In the genomic region with DNA sequence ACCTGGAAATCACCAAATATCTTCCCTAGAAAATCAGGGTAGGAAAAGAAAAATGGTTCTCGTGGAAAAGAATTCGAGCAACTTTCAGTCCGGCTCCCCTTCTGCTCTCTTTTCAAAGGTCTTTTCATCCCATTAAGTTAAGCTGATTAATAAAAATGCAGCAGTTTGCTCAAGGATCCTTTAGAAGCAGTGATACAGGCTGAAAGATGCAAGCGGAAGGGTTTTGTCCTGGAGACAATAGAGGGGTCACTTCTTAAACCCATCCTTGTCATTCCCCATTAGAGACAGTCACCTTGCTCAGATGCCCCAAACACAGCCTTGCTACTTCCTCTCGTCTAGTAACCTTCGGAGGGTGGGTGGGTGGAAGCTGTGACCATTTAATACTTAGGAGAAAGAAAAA, we compare ENCODE assay signal across 12 mouse cellular contexts. TPM values are rescaled to one million over a fixed set of nuclear protein-coding genes. Genes with fewer than 3 reads are reported as not detected.
DNase-seq lines count a peak whose midpoint lies in the region; ATAC-seq and TF ChIP-seq lines count a peak whose summit lies in the region.
"Had no signal": no experiment of that assay in that cellular context is flagged by ENCODE, and none has a peak within 500 bp of the region (broad histone marks: within the 10 kb centered on the region; RNA-seq: fewer than 3 reads in every experiment).

No protein-coding gene starts in this region.

- no peak overlapping the region for H3K9ac ChIP-seq in forebrain, embryonic 15.5 days (replicated peaks)
- H3K9ac ChIP-seq in kidney, postnatal 0 days (ENCODE audit: low read depth, low read length) = no peak overlapping the region
- no peak overlapping the region for H3K9ac ChIP-seq in kidney, embryonic 14.5 days (ENCODE audit: low read depth, low read length)
- no peak overlapping the region for H3K9ac ChIP-seq in midbrain, embryonic 13.5 days (replicated peaks)

- peak overlapping the region; percentile 39 for H3K4me3 ChIP-seq in forebrain, embryonic 10.5 days
- H3K4me3 ChIP-seq in forebrain, embryonic 15.5 days = no peak overlapping the region
- no peak overlapping the region for H3K4me3 ChIP-seq in kidney, postnatal 0 days (replicated peaks; ENCODE audit: low read depth, low read length)
- H3K4me3 ChIP-seq in kidney, embryonic 14.5 days (ENCODE audit: low read length) = no peak overlapping the region
- H3K4me3 ChIP-seq in midbrain, embryonic 13.5 days (replicated peaks) = 0 out of 2 replicates have a peak overlapping the region, but pooled peaks have one; percentile 12
- H3K4me3 ChIP-seq in left cerebral cortex, adult 2 months = no peak overlapping the region
- H3K4me3 ChIP-seq: megakaryocyte, embryonic 14.5 days had no signal

- no peaks in the 10 kb centered on the region for H3K9me3 ChIP-seq in forebrain, embryonic 10.5 days
- H3K9me3 ChIP-seq in forebrain, embryonic 15.5 days = no peaks in the 10 kb centered on the region
- H3K9me3 ChIP-seq in kidney, postnatal 0 days (replicated peaks; ENCODE audit: low read length) = no peaks in the 10 kb centered on the region
- no peaks in the 10 kb centered on the region for H3K9me3 ChIP-seq in kidney, embryonic 14.5 days (ENCODE audit: control insufficient read depth, low read length)
- H3K9me3 ChIP-seq in midbrain, embryonic 13.5 days = no peaks in the 10 kb centered on the region

- DNase-seq in forebrain, embryonic 10.5 days (ENCODE audit: extremely low spot score, low spot score) = no peak
- no peak for DNase-seq in kidney, postnatal 0 days (ENCODE audit: low spot score)
- peak; percentile 70 for DNase-seq in retina, postnatal 1 day
- DNase-seq in left cerebral cortex, adult 2 months (ENCODE audit: extremely low spot score in 1 of 2, low spot score in 2 of 2) = no peak
- no peak for DNase-seq in adrenal gland, postnatal 10 days
- DNase-seq: adrenal gland, postnatal 36 days; lung, adult 18-20 months had no signal

- 2% methylated on average over 6 of the region's 6 CpGs for WGBS in forebrain, embryonic 10.5 days
- 5% methylated on average over 6 of the region's 6 CpGs for WGBS in forebrain, embryonic 15.5 days
- WGBS in kidney, postnatal 0 days = 28% methylated on average over 6 of the region's 6 CpGs
- WGBS in kidney, embryonic 14.5 days = 28% methylated on average over 6 of the region's 6 CpGs
- under 1% methylated on average over 6 of the region's 6 CpGs for WGBS in midbrain, embryonic 13.5 days

- peaks cover 60% of the 10 kb centered on the region for H3K27me3 ChIP-seq in forebrain, embryonic 10.5 days (ENCODE audit: poor library complexity, severe bottlenecking)
- H3K27me3 ChIP-seq in forebrain, embryonic 15.5 days = peaks cover 4% of the 10 kb centered on the region; the same call in 1 of the 2 replicates
- no peaks in the 10 kb centered on the region for H3K27me3 ChIP-seq in kidney, postnatal 0 days (ENCODE audit: insufficient read depth, low read length)
- H3K27me3 ChIP-seq in kidney, embryonic 14.5 days (ENCODE audit: control insufficient read depth, insufficient read depth, low read length) = no peaks in the 10 kb centered on the region
- H3K27me3 ChIP-seq in midbrain, embryonic 13.5 days = peaks cover 6% of the 10 kb centered on the region; the same call in 1 of the 2 replicates
- H3K27me3 ChIP-seq: megakaryocyte, embryonic 14.5 days had no signal

- H3K4me1 ChIP-seq in forebrain, embryonic 10.5 days = peaks cover 59% of the 10 kb centered on the region
- peaks cover 11% of the 10 kb centered on the region for H3K4me1 ChIP-seq in forebrain, embryonic 15.5 days
- H3K4me1 ChIP-seq in kidney, postnatal 0 days (replicated peaks; ENCODE audit: insufficient read depth, low read length) = 0 out of 2 replicates have a peak, but pooled peaks cover 6% of the 10 kb centered on the region
- H3K4me1 ChIP-seq in kidney, embryonic 14.5 days (ENCODE audit: control insufficient read depth, insufficient read depth, low read length) = peaks cover 6% of the 10 kb centered on the region
- peaks cover 55% of the 10 kb centered on the region for H3K4me1 ChIP-seq in midbrain, embryonic 13.5 days (replicated peaks)
- H3K4me1 ChIP-seq: megakaryocyte, embryonic 14.5 days had no signal

- TF ChIP-seq CTCF in kidney, postnatal 0 days (IDR thresholded peaks at IDR 0.05; ENCODE audit: low read depth) = no peak
- no peak for TF ChIP-seq CTCF in left cerebral cortex, adult 2 months (IDR thresholded peaks at IDR 0.05)

- H3K4me2 ChIP-seq in forebrain, embryonic 15.5 days (replicated peaks) = no peak overlapping the region
- peak overlapping the region; percentile 23; the same call in 1 of the 2 replicates for H3K4me2 ChIP-seq in kidney, postnatal 0 days (ENCODE audit: low read length)
- no peak overlapping the region for H3K4me2 ChIP-seq in kidney, embryonic 14.5 days (replicated peaks; ENCODE audit: low read depth, low read length)
- peak overlapping the region; percentile 37 for H3K4me2 ChIP-seq in midbrain, embryonic 13.5 days (replicated peaks)

- no peak for ATAC-seq in forebrain, embryonic 15.5 days (replicated peaks)
- no peak for ATAC-seq in kidney, postnatal 0 days (replicated peaks; ENCODE audit: low FRiP score, low read depth)
- ATAC-seq in kidney, embryonic 14.5 days (ENCODE audit: low FRiP score, low TSS enrichment) = no peak
- no peak for ATAC-seq in midbrain, embryonic 13.5 days
- ATAC-seq: inflammation-experienced regulatory T-cells, adult 6 months had no signal

- no peaks in the 10 kb centered on the region for H3K36me3 ChIP-seq in forebrain, embryonic 10.5 days (replicated peaks)
- no peaks in the 10 kb centered on the region for H3K36me3 ChIP-seq in forebrain, embryonic 15.5 days
- H3K36me3 ChIP-seq in kidney, postnatal 0 days (ENCODE audit: insufficient read depth, low read length) = no peaks in the 10 kb centered on the region
- H3K36me3 ChIP-seq in kidney, embryonic 14.5 days (ENCODE audit: control insufficient read depth, insufficient read depth, low read length) = no peaks in the 10 kb centered on the region
- H3K36me3 ChIP-seq in midbrain, embryonic 13.5 days = no peaks in the 10 kb centered on the region

- intact Hi-C loops in left cerebral cortex, adult 2 months (cut with DNase I) = no loop called here

- peak overlapping the region; percentile 69 for H3K27ac ChIP-seq in forebrain, embryonic 10.5 days
- H3K27ac ChIP-seq in forebrain, embryonic 15.5 days (replicated peaks) = no peak overlapping the region
- no peak overlapping the region for H3K27ac ChIP-seq in kidney, postnatal 0 days
- H3K27ac ChIP-seq in kidney, embryonic 14.5 days (ENCODE audit: low read depth, low read length) = no peak overlapping the region
- H3K27ac ChIP-seq in midbrain, embryonic 13.5 days = peak overlapping the region; percentile 73
- H3K27ac ChIP-seq in left cerebral cortex, adult 2 months = no peak overlapping the region

RNA-seq across cellular contexts. Expression of a gene that starts 27.4 kb away (rescaled TPM):
- 44.9 and 52.8 TPM in 2 replicates for polyA plus RNA-seq in forebrain, embryonic 10.5 days (2016; fragmentation: Nextera tagmentation; extraction: Ambion mirVana)
- polyA plus RNA-seq in forebrain, embryonic 15.5 days (2015; fragmentation: Nextera tagmentation; extraction: Ambion mirVana) = 19.7 and 24.6 TPM in 2 replicates
- 17.3 and 19.4 TPM in 2 replicates for polyA plus RNA-seq in kidney, postnatal 0 days (2015; fragmentation: Nextera tagmentation; extraction: Ambion mirVana)
- 26.6 and 36.4 TPM in 2 replicates for polyA plus RNA-seq in kidney, embryonic 14.5 days (2014; fragmentation: Nextera tagmentation; extraction: Ambion mirVana)
- polyA plus RNA-seq in midbrain, embryonic 13.5 days (2015; fragmentation: Nextera tagmentation; extraction: Ambion mirVana) = 81.4 and 89.2 TPM in 2 replicates
- 10 to 100 TPM; 38.8 to 47.7 TPM for total RNA-seq in left cerebral cortex, adult 2 months (2021)
- 10 to 100 TPM; 24.5 to 30.3 TPM for total RNA-seq in adrenal gland, postnatal 10 days (2021)

Comparison
In these comparisons a context has a peak if more than half of its experiments do, and no peak if none do; other contexts are left out.
1. H3K27ac ChIP-seq: peak in forebrain, embryonic 10.5 days (single experiment) and midbrain, embryonic 13.5 days (single experiment); none in forebrain, embryonic 15.5 days (single experiment), kidney, postnatal 0 days (single experiment), kidney, embryonic 14.5 days (single experiment) and left cerebral cortex, adult 2 months (single experiment).
2. H3K4me3 ChIP-seq: peak in forebrain, embryonic 10.5 days (single experiment) and midbrain, embryonic 13.5 days (single experiment); none in forebrain, embryonic 15.5 days (single experiment), kidney, postnatal 0 days (single experiment), kidney, embryonic 14.5 days (single experiment) and left cerebral cortex, adult 2 months (single experiment).
3. H3K4me2 ChIP-seq: peak in kidney, postnatal 0 days (single experiment) and midbrain, embryonic 13.5 days (single experiment); none in forebrain, embryonic 15.5 days (single experiment) and kidney, embryonic 14.5 days (single experiment).